Mouse (Mus musculus): Measurements from ENCODE around the gene Nfic.

The Nfic gene

GRCm38 (mm10) chr10:81418216-81419070, 37.0 kb downstream of the Nfic start:
- no peak for DNase-seq (ENCODE audit: low read depth, low spot score)

GRCm38 (mm10) chr10:81417227-81418215, 37.9 kb downstream of the Nfic start:
- DNase-seq (ENCODE audit: low read depth, low spot score), result no peak

DNA sequence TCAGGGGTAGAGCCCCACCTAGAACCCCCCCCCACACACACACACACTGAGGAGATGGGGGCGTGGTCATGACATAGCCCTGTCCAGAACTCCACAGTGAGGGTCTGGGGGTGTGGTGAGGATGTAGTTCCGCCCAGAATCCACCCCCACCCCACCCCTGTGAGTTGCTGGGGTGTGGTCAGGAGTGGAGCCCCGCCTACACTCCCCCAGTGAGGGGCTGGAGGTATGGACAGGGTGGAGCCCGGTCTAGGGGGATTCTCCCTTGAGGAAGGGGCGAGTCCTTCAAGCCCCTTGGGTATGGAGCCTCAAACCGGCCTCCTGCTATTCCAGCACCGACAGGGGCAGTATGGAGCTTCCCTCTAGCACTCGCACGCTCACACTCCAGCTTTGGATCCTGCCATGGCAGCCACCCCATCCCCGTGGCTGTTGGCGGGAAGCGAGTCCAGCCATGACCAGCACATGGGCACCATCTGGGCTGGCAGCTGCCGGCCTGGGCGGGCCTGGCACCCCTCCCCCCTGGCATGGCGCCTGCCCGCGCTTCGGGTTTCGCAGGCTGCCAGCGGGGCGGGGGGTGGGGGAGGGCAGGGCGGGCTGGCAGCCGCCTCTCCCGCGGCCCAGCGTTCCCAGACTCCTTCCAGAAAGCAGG, 38.7 kb downstream of the Nfic start:
- peak; percentile 80 for DNase-seq (ENCODE audit: low read depth, low spot score)

GRCm38 (mm10) chr10:81415549-81416310, 39.7 kb downstream of the Nfic start:
- DNase-seq (ENCODE audit: low read depth, low spot score), result no peak

GRCm38 (mm10) chr10:81415146-81415545, 40.3 kb downstream of the Nfic start:
- DNase-seq (ENCODE audit: low read depth, low spot score), result no peak

DNA sequence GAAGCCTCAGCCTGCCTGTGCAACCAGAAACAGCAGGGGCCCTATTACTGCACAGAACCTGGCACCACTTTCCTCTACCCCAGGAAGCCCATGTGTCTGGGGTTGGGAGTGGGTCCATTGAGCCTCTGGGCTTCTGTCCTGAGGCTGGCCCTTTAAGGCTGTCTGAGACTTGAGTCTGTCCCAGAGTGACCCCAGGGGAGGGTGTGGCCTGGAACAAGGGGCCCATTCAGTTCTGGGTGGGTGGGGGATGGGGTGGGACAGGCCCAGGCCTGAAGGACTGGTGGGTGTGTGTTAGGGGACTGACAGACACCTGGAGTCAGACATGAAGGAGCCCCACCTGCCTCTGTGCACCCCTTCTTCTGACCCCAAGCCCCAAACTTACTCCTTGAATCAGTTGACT, 40.8 kb downstream of the Nfic start:
- peak; percentile 75 for DNase-seq (ENCODE audit: low read depth, low spot score)

DNA sequence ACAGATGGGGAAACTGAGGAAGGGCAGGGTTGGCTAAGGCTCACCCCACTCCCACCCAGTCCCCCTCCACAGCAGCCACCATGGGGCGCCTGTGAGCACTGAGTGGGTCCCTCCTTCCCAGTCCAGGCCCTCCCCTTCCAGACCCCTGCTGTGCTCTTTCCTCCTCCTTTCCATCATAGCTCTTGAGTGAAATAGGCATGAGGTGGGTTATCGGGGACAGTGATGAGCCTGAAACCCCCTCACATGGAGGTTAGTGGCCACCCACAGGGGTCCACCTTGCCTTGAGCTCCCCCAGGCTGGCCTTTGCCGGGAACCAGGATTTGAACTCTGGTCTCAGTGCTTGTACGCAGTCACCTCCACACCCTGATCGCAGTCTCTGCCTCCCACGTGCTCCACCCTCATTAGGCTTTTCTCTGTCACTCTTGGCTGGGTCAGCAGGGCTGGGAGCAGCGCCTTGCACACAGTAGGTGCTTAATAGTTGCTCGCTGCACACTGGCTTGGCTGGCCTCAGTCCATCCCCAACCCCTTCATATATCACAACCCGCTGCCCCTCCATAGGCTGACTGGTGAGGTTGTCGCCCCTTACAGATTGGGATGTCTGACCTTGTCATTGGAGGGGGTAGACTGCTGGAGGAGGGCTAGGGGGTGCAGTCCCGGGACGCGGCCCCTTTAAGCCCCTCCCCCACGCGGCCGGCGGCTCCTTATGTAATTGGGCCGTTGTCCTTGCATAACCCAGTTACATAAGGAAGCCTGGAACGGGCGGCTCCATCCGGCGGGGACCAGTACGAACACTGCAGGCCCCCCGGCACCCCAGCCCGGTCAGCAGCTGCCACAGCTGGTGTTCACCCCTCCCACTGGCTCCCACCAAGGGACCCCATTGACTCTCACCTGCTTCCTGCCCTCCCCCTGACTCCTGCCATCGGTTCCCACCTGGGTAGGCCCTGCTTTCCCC, 41.8 kb downstream of the Nfic start:
- DNase-seq (ENCODE audit: low read depth, low spot score), result peak; percentile 66

GRCm38 (mm10) chr10:81412586-81413309, 42.7 kb downstream of the Nfic start:
- no peak for DNase-seq (ENCODE audit: low read depth, low spot score)

- DNase-seq (ENCODE audit: low read depth, low spot score), result no peak
Measured at GRCm38 (mm10) chr10:81411471-81412400, 43.7 kb downstream of the Nfic start.

DNA sequence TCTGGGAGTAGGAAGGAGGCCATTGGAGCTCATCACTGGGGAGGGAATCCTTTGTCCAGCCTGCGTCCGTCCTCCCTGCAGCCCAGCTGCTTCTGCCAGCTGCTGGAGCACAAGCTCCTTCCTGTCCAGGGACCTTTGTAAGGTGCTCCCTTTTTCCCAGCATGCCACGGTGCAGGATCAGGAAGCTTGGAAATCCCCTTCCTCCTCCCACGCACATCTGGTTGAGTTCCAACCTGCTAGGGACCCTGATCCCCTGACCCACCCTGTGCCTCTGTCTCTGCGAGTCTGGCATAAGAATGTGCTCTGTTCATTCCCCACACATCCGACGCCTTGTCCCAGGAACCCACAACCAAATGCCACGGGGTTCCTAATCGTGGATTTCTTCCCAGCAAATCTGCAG, 44.5 kb downstream of the Nfic start:
- no peak for DNase-seq (ENCODE audit: low read depth, low spot score)

GRCm38 (mm10) chr10:81410350-81410749, 45.1 kb downstream of the Nfic start:
- DNase-seq (ENCODE audit: low read depth, low spot score), result no peak

GRCm38 (mm10) chr10:81409330-81409729, 46.1 kb downstream of the Nfic start:
- no peak for DNase-seq (ENCODE audit: low read depth, low spot score)

DNA sequence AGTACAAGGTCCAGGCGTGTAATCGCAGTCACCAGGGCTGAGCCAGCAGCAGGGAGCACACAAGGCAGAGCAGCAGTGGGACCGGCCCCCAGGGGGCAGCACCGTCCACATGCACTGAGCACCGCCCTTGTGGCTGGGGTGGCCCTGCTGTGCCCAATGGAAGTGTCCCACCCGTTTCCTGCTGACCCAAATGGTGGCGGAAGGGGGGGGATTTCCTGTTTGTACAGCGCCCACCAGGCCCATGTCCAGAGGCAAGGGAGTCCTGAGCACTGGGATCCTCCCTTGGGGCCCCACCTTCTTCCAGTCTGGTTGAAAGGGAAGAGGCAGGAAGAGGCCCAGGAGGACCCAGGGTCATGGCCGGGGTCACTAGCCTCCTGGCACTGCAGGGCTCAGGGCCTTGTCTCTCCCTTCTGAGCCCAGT, 46.6 kb downstream of the Nfic start:
- peak; percentile 79 for DNase-seq (ENCODE audit: low read depth, low spot score)

DNA sequence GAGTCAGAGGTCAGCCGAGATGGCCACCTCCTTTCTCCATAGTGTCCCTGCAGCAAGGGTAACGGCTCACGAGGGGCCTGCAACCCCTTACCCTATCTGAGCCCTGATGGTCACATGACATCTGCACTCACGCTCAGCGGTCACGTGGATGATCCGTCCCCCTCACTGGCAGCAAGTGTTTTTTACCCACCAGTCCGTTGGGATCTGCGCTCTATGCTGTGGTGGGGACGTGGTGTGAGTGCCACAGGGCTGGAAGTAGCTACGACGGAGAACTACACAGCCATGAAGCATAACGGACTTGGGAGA, 47.1 kb downstream of the Nfic start:
- DNase-seq (ENCODE audit: low read depth, low spot score), result no peak

DNA sequence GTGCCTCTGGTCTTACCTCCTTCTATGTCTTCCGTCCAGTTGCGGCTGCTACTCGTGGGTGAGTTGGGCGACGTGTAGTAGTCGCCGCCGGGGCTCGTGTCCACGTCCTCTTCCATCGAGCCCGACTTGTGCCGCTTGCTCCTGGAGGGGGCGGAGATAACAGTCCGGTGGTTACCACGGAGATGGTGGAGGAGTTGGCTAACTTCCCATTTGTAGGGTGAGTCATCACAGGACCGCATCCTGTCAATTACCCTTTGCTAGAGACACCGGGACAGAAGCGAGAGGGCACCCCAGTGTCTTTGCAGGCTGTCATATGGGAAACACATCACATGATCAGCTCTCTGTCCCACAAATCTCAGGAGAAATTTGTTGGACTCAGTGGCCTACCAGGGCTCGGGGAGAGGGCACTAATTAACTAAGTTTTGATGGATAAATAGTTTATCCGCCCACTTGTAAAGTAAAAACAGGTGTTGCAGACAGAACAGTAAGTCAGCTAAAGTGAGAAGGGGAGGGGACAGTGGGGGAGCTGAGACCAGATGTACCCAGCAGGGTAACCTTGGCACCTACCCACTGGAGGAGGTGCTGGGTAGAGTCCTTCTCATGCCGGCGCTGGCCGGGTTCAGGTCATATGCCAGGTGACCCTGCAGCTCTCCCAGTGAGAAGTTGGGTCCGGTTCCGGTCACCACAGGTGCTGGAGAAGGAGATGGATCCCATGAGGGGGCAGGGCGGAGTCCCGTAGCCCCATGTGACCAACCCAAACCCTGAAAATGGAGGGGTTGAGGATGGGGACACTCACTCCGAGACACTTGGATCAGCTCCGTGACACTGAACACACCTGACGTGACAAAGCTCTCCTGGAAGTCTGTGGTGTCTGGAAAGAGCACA, 47.7 kb downstream of the Nfic start:
- peak; percentile 81 for DNase-seq (ENCODE audit: low read depth, low spot score)

DNA sequence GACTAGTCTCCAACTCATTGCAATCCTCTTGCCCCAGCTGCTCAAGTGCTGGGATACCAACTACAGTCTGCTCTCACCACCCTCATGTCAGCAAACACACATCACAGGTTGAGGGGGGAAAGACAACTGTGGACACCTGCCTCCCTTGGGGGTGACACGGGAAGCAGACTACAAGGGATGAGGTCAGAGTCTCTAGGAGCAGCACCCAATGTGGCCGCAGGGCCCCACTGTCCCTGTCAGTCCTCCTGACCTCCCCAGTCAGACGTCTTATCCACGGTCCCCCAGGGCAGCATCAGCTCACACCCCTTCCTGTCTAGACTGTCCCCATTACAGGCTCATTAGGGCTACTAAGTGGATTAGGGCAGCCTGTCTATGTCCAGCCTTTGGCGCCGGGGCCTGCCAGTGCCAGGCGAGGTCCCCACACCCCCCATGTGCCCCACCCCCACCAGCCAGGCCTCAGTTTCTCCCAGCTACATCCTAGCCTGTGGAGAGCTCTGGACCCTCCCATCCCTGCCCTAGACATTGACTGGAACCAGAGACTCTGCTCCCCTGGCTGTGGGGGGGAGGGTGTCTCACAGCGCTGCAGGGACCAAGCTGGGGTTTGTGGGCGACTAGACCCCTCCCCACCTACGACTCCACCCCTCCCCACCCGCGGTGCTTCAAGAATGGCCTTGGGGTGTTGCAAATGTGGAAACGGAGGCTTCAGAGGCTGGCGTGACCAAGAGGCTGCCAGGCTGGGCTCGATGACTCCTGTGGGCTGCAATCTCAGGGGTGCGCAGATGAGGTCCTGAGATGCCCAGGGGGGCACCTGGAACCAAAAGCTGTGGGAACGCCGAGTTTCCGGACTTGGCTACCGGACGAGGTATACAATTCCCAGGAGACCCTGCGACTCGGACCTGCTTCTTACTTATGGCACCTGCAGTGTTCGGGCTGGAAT, 48.7 kb downstream of the Nfic start:
- DNase-seq (ENCODE audit: low read depth, low spot score), result no peak
